Mouse (Mus musculus) brain, adult 2 months (tissue): ENCODE results near the gene Clta.
A peak's percentile ranks its signal among the peaks of the same experiment; 100 is the strongest.

Experiments
- DNase-seq: peaks from one replicate; pipeline ENCODE4 v3.0.0; 2011; ENCODE audit warnings: low read depth, low spot score

Gene Clta

GRCm38 (mm10) chr4:44004126-44004525 is at the start of gene Clta:
Gene Clta (plus strand): TSS chr4:44004452.
- no peak for DNase-seq

GRCm38 (mm10) chr4:43957292-43957845 is 46.9 kb upstream of the Clta start, which contains the start of gene Glipr2:
Gene Glipr2 (plus strand): TSS chr4:43957401.
- DNase-seq: peak; percentile 64

DNA sequence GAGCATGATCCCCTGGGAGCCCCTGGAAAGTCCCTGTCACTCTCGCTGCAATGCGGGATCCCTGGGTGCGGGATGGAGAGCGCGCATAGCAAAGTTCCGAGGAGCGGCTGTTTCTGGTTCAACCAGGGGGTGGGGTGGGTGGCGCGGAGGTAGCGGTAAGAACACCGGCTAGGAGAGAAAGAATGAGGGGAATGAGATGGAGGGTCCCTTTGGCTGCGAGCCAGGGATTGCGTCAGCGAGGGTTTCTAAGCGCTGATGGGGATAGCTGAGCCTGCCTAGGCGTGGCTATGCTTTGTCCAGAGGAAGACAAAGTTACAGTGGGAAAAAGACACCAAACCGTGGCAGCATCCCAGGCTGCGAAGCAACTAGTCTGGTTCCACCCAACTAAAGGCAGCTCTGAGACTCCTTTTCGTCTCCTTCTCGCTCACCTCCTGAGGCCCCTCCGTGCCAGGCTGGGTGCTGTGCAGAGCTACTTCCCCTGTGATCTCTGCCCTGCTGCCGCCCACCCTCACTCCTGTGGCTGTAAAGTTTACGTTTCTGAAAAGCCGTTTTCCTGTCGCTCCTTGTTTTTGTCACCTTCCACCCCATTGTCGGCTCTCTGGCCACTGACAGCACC is 46.3 kb upstream of the Clta start:
- no peak for DNase-seq

- no peak for DNase-seq
Measured at GRCm38 (mm10) chr4:43959523-43960179, 44.6 kb upstream of the Clta start.

- DNase-seq: no peak
Measured at GRCm38 (mm10) chr4:43960207-43960606, 44.0 kb upstream of the Clta start.

- no peak for DNase-seq
Measured at GRCm38 (mm10) chr4:43964326-43964833, 39.9 kb upstream of the Clta start.

DNA sequence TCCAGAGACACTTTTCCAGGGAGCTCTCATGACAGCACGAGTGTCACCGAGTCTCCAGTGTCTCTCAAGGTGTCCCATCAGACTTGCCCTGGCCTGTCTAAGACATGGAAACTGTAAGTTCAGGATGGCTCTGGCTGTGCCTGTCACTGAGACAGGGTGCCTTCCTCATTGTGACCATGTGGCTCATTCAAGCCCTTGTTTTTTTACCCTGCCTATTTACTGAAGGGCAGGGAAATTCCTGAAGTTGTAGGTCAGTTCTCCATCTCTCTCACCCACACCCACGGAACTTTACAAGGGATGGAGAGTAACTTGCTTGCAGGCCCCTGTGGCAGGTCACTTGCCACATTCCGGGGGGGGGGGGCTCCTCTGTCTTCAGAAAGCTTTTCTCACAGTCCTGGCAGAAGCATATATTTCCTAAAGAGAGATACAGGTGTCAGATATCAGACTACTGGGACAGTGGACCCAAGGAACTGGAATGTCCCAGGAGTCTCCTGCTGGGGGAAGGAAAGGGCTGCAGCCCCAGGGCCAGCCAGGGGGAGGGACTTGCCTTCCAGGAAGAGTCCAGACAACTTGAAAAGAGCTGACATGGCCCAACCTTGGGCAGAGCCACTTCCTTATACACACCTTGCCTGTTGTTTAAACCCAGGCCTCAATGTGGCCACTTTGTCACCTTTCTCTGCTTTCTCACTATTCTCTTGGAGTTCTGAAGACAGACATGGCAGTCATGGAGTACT is 39.1 kb upstream of the Clta start:
- no peak for DNase-seq

- DNase-seq: no peak
Measured at GRCm38 (mm10) chr4:43965856-43966535, 38.3 kb upstream of the Clta start.

DNA sequence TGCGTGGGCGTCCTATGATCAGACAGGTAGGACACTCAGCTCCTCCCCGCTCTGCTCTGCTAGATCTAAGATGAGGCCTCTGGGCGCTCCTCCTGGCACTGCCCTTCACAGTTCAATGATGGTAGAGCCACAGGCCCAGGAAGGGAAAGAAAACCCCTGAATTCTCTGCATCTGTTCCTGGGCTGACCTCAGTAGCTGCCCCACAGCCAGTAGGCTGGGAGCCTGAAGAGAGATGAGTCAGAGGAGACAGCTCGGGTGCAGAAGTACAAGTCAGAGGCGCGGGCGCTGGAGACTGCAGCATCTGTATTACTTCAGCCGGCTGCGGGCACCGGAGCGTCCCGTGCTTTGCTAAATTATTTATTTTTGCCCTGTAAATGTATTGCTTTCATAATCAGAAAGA is 35.6 kb upstream of the Clta start:
- peak; percentile 27 for DNase-seq

DNA sequence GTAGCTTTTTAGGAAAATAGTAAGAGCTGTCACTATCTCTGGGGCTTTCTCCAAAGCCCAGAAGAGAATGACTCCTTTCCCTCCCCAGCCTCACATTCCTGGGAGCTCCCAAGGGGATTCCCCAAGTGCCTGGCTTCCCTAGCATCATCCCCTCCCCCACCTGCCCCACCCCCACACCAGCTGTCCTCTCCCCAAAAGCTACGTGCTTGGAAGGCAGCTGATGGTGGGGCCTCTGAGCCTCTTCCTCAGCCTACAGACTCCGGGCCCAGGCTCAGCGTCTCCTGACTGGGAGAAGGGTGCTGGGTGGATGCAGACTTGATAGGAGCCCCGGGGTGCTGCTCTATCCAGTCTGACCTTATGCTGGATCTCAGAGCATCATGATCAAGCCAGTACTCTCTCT is 34.9 kb upstream of the Clta start:
- peak; percentile 16 for DNase-seq

GRCm38 (mm10) chr4:43970393-43971330 is 33.6 kb upstream of the Clta start:
- no peak for DNase-seq

DNA sequence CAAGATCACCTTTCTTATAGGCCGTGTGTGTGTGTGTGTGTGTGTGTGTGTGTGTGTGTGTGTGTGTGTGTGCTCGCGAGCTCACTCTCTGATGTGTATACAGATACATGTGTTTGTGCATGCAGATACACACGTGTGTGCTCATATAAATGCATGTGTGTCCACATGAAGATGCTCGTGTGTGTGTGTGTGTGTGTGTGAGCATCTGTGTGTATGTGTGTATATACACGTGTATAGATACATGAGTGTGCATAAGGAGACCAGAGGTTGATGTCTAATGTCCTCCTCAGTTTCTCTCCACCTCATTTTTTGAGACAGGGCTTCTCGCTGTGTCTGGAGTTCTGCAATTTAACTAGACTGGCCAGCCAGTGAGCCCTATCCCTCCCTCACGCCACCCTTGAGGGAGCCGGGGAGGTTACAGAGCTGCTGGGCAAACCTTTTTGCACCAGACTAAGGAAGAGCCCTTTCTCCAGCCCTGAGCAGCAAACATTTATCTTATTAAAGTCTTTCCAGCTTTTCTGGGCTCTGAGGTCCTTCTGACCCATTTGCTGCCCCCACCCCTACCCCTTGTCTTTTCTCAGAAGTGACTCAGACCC is 32.6 kb upstream of the Clta start:
- DNase-seq: no peak

DNA sequence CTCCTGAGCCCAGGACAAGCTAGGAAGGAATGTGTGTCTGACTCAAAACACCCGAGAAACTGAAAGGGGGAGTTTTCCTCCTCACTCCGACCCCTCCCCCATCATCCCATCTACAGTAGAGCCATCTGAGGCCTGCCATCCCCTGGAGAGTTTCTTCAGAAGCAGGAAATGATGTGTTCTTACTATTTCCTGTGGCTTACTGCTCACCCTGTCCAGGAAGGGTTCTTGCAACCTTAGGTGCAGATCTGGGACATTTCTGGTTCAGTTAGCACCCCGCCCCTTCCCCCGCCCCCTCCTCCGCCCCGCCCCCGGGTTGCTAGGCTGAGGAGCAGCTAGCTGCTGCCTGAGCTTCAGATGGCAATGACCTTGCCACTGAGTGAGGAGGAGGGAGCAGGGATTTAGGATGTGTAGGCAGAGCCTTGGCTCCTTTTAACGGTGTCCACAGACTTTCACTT is 32.1 kb upstream of the Clta start:
- DNase-seq: peak; percentile 4

DNA sequence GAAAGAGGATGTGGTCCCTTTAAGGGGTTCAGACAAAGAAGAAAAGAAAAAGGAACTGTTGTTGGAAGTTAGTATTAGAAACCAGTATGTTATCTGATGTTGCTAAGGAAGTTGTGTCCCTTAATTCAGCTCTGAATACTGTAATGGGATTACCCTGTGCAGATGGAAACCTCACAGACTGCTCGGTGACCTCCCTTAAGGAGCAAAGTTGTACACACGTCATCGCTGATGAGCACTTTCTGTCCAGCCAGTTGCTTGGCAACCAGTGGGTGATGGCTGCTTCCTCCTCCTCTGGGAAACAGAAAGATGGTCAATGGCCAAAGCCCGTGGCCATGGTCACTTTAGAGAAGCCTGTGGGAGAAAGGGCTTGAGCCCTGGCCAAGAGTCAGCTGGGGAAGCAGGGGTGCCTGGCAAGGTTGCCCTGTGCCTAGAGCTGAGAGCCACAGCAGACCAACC is 30.7 kb upstream of the Clta start:
- DNase-seq: peak; percentile 35

DNA sequence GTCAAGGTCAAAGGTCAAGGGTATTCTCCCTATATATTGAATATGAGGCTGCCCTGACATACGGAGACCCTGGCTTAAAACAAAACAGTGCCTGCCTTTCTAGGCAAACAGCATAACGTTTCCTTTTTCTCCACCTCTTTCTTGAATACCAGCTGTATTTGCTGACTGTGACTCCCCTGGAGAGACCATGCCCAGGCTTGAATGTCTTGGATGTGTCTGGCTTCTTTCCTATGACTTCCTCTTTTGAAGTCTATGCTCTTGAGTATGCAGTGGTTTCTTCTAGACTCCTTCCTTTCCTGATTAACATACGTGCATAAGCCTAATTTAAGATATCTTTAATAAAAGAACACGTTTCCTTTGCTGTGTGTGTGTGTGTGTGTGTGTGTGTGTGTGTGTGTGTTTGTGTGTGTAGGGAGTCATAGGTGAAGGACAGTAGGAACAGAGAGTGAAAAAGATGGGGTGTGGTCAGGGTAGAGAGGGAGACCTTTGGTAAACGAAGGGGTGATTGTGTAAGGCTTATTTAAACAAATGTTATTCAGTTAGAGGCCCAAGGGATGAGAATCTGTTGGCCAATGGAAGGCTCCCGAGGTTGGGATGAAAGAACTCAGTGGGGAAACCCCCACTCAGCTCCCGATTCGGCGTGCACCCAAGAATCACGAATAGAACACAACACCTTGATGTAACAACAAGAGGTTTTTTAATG is 29.2 kb upstream of the Clta start:
- no peak for DNase-seq

DNA sequence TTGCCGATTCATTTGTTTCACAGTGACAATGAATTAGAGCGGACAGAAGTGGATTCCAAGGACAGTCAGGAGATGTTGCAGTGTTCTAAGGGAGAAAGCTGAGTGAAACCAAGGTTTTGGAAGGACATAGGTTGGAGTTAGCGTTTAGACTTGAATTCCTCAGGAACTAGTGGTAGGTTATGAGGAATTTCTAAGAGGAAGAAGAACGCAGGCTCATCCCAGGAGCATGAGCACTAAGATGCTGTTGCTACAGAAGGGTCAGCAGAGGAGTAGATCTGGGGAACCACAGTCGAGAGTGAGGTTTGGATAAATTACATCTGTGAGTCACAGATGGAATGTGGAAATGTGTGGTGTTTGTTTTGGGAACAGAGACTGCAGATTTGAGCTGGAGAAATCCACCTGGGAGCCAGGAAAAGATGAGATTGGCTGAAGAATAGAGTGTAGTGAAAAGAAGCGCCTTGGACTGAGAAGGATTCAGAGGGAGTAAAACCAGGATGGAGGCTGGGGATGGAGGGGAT is 28.0 kb upstream of the Clta start:
- peak; percentile 25 for DNase-seq

DNA sequence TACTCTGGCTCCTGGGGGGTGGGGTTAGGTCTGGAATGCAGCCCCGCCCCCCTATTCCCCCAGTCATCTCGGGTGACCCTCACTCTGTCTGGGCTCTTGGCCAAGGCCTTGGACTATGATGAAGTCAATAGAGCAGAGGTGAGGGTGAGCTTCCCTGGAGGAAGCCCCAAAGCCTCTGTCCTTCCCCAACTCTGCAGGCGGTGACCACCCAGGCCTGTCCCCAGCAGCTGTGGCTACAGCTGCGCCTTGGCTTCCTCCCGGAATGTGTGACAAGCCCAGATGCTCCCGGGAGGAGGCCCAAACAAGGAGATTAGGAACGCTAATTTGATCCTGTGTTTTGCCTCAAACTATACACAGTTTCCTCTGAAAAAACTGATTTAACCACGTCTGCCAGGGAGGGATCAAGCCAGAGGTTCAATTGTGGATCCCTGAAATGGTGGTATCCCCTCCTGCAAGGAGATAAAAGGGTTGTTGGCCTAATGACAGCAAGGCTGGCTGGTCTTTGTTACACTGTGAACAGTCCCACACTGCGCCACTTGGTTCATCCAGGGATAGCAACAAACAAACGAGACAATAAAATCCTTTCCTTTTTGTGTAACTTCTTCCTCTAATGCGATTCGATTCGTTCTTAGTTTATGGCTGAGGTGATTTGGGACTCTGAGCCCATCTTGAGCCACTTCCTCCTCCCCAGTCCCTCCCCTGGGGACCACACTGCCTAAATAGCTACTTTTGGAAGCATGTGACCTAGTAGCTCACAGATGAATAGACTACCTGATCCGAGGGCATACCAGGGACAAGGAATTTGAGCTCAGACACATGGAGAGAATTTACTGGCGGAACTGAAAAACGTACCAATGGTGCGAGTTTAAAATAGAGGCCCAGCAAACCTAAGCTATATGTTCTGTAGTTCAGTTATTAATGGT is 25.5 kb upstream of the Clta start:
- peak; percentile 8 for DNase-seq

- DNase-seq: peak; percentile 97
Measured at GRCm38 (mm10) chr4:43979746-43980145, 24.5 kb upstream of the Clta start.
